In genomic region chr2:33727199-33727598, GRCm38 (mm10) we compare ENCODE assay signal across 24 mouse cellular contexts.
DNase-seq lines count a peak whose midpoint lies in the region; ATAC-seq lines count a peak whose summit lies in the region.
"Had no signal": no experiment of that assay in that cellular context is flagged by ENCODE, and none has a peak within 500 bp of the region (broad histone marks: within the 10 kb centered on the region; RNA-seq: fewer than 3 reads in every experiment).

No protein-coding gene starts in this region.

- H3K4me1 ChIP-seq in heart, embryonic 13.5 days: peaks cover 20% of the 10 kb centered on the region
- H3K4me1 ChIP-seq in limb, embryonic 12.5 days (replicated peaks): peaks cover 34% of the 10 kb centered on the region

- H3K9me3 ChIP-seq in heart, embryonic 13.5 days: no peaks in the 10 kb centered on the region
- no peaks in the 10 kb centered on the region for H3K9me3 ChIP-seq in limb, embryonic 12.5 days
- H3K9me3 ChIP-seq: embryonic facial prominence, embryonic 12.5 days; hindbrain, embryonic 13.5 days; limb, embryonic 13.5 days; liver, embryonic 15.5 days; stomach, embryonic 15.5 days had no signal

- no peak overlapping the region for H3K4me3 ChIP-seq in heart, embryonic 13.5 days
- H3K4me3 ChIP-seq in limb, embryonic 12.5 days (replicated peaks): no peak overlapping the region
- H3K4me3 ChIP-seq: embryonic facial prominence, embryonic 12.5 days; hindbrain, embryonic 13.5 days; limb, embryonic 13.5 days; liver, embryonic 15.5 days; stomach, embryonic 15.5 days had no signal

- peak; percentile 10; the same call in 1 of the 2 replicates for ATAC-seq in heart, embryonic 13.5 days (ENCODE audit: extremely low read depth, insufficient number of reproducible peaks, low FRiP score, low TSS enrichment)
- no peak for ATAC-seq in limb, embryonic 12.5 days (ENCODE audit: insufficient number of reproducible peaks, insufficient read depth, low FRiP score, low TSS enrichment, low read depth)
- ATAC-seq: forebrain, embryonic 14.5 days had no signal

- no peak overlapping the region for H3K27ac ChIP-seq in heart, embryonic 13.5 days (replicated peaks)
- H3K27ac ChIP-seq in limb, embryonic 12.5 days: peak overlapping the region; percentile 14; the same call in 1 of the 2 replicates
- H3K27ac ChIP-seq: embryonic facial prominence, embryonic 12.5 days; hindbrain, embryonic 13.5 days; limb, embryonic 13.5 days; liver, embryonic 15.5 days; stomach, embryonic 15.5 days had no signal

- no peak overlapping the region for H3K9ac ChIP-seq in heart, embryonic 13.5 days
- H3K9ac ChIP-seq in limb, embryonic 12.5 days (replicated peaks): no peak overlapping the region
- H3K9ac ChIP-seq: embryonic facial prominence, embryonic 12.5 days; hindbrain, embryonic 13.5 days; limb, embryonic 13.5 days; liver, embryonic 15.5 days; stomach, embryonic 15.5 days had no signal

- 36% methylated on average over 6 of the region's 6 CpGs for WGBS in heart, embryonic 13.5 days
- 34% methylated on average over 5 of the region's 6 CpGs for WGBS in limb, embryonic 12.5 days

- H3K36me3 ChIP-seq in heart, embryonic 13.5 days: peaks cover 12% of the 10 kb centered on the region
- H3K36me3 ChIP-seq in limb, embryonic 12.5 days: peaks cover 25% of the 10 kb centered on the region
- H3K36me3 ChIP-seq: liver, embryonic 15.5 days had no signal

- no peak for DNase-seq in heart, postnatal 4 days
- DNase-seq in 416B (ENCODE audit: low read depth) (peak; percentile 75), MEL-GATA-1-ER (ENCODE audit: extremely low read depth, low read depth) (peak; percentile 60)
- no peak for DNase-seq in adrenal gland, adult 2 months
- DNase-seq in Muller cell, postnatal 12 days (ENCODE audit: inconsistent ontology term): no peak
- DNase-seq: adrenal gland, postnatal 36 days; cerebellum, adult 11 months; cerebellum, adult 9-11 months; gastrocnemius, postnatal 14 days; heart, adult 11 months; kidney, adult 8-10 months; kidney, postnatal 10 days; lung, postnatal 4 days; thymus, adult 18-20 months; thymus, postnatal 36 days had no signal

- no peak overlapping the region for H3K4me2 ChIP-seq in heart, embryonic 13.5 days
- H3K4me2 ChIP-seq in limb, embryonic 12.5 days: no peak overlapping the region
- H3K4me2 ChIP-seq: embryonic facial prominence, embryonic 12.5 days; hindbrain, embryonic 13.5 days; limb, embryonic 13.5 days; liver, embryonic 15.5 days; midbrain, embryonic 11.5 days; stomach, embryonic 15.5 days had no signal

- no peaks in the 10 kb centered on the region for H3K27me3 ChIP-seq in heart, embryonic 13.5 days (replicated peaks)
- 0 out of 2 replicates have a peak, but pooled peaks cover 7% of the 10 kb centered on the region for H3K27me3 ChIP-seq in limb, embryonic 12.5 days
- H3K27me3 ChIP-seq: embryonic facial prominence, embryonic 12.5 days; hindbrain, embryonic 13.5 days; limb, embryonic 13.5 days; liver, embryonic 15.5 days; stomach, embryonic 15.5 days had no signal

Comparison
In these comparisons a context has a peak if more than half of its experiments do, and no peak if none do; other contexts are left out.
1. DNase-seq: peak in 416B (single experiment) and MEL-GATA-1-ER (single experiment); none in heart, postnatal 4 days (single experiment), adrenal gland, adult 2 months (single experiment) and Muller cell, postnatal 12 days (single experiment).